Mouse (Mus musculus): Measurements from ENCODE around the gene Best3.

- TF ChIP-seq CTCF (IDR thresholded peaks at IDR 0.05; ENCODE audit: control insufficient read depth, insufficient read depth, insufficient replicate concordance, low read depth, low read length) (no peak), POLR2A (IDR thresholded peaks at IDR 0.05; ENCODE audit: control insufficient read depth, low read depth, low read length) (no peak)
These were observed 13.6 kb upstream of the Best3 start, which contains the start of gene Gm10271 for GRCm38 (mm10) chr10:116972509-116972908.

Data from testis, adult 2 months (tissue).